Mouse (Mus musculus): ENCODE measurements around the gene Usp11. TPM values are rescaled to one million over a fixed set of nuclear protein-coding genes. Genes with fewer than 3 reads are reported as not detected.

Usp11 gene
- polyA plus RNA-seq, 1 experiment from 2014 or later, result 33.6 TPM

- H3K4me3 ChIP-seq (replicated peaks; ENCODE audit: low read length), result no peak overlapping the region
- no peaks in the 10 kb centered on the region for H3K36me3 ChIP-seq (ENCODE audit: control insufficient read depth, insufficient read depth, low read length)
- H3K27ac ChIP-seq (ENCODE audit: low read length), result no peak overlapping the region
- no peak for ATAC-seq (ENCODE audit: insufficient read depth, low FRiP score)
- 64% methylated on average over 4 of the region's 4 CpGs for WGBS
- H3K4me2 ChIP-seq (ENCODE audit: low read depth, low read length), result no peak overlapping the region
- H3K9ac ChIP-seq (ENCODE audit: low read length), result no peak overlapping the region
- H3K27me3 ChIP-seq (ENCODE audit: control insufficient read depth, insufficient read depth, low read length), result no peaks in the 10 kb centered on the region
- H3K4me1 ChIP-seq (ENCODE audit: control insufficient read depth, insufficient read depth, low read length), result no peaks in the 10 kb centered on the region
- H3K9me3 ChIP-seq (replicated peaks; ENCODE audit: control insufficient read depth, low read length), result no peaks in the 10 kb centered on the region
Observed at GRCm38 (mm10) chrX:20736479-20736878, 32.8 kb downstream of the Usp11 start.

DNA sequence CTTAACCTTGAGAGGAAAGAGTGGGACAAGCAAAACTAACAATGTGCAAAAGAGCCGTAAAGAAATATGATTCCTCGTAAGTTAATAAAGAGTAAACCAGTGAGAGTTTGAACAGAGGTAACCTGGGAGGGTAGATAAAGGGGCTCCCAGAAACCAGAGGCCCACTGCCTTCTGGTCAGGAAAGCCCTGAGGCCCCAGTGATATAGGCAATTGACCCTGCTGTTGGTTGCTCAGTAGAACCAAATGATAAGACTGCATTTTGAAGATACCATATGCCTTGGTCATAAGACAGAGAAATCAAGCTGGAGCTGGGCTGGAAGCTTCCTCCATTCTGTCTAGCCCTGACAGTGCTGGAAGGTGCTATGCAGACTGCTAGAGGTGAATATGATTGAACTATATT lies 45.1 kb downstream of the Usp11 start:
- Histone ChIP-seq H3K9me3 (replicated peaks; ENCODE audit: control insufficient read depth, low read length) (no peaks in the 10 kb centered on the region), H3K4me1 (ENCODE audit: control insufficient read depth, insufficient read depth, low read length) (no peaks in the 10 kb centered on the region), H3K36me3 (ENCODE audit: control insufficient read depth, insufficient read depth, low read length) (no peaks in the 10 kb centered on the region), H3K9ac (ENCODE audit: low read length) (no peak overlapping the region), H3K4me3 (replicated peaks; ENCODE audit: low read length) (no peak overlapping the region), H3K4me2 (ENCODE audit: low read depth, low read length) (no peak overlapping the region), H3K27ac (ENCODE audit: low read length) (no peak overlapping the region), H3K27me3 (ENCODE audit: control insufficient read depth, insufficient read depth, low read length) (no peaks in the 10 kb centered on the region)
- 77% methylated on average over 2 of the region's 2 CpGs for WGBS
- no peak for ATAC-seq (ENCODE audit: insufficient read depth, low FRiP score)

- Histone ChIP-seq H3K27me3 (ENCODE audit: control insufficient read depth, insufficient read depth, low read length) (no peaks in the 10 kb centered on the region), H3K27ac (ENCODE audit: low read length) (no peak overlapping the region), H3K36me3 (ENCODE audit: control insufficient read depth, insufficient read depth, low read length) (no peaks in the 10 kb centered on the region), H3K4me1 (ENCODE audit: control insufficient read depth, insufficient read depth, low read length) (no peaks in the 10 kb centered on the region), H3K9ac (ENCODE audit: low read length) (no peak overlapping the region), H3K4me2 (ENCODE audit: low read depth, low read length) (no peak overlapping the region), H3K4me3 (replicated peaks; ENCODE audit: low read length) (no peak overlapping the region), H3K9me3 (replicated peaks; ENCODE audit: control insufficient read depth, low read length) (no peaks in the 10 kb centered on the region)
- WGBS, result 73% methylated on average over 4 of the region's 4 CpGs
- ATAC-seq (ENCODE audit: insufficient read depth, low FRiP score), result no peak
Observed at GRCm38 (mm10) chrX:20761201-20761600, 57.5 kb downstream of the Usp11 start.

Other genes starting within 250 kb of the Usp11 start
- gene Rgn, start 154.1 kb upstream of the Usp11 start, polyA plus RNA-seq (2015; fragmentation: Nextera tagmentation; extraction: Ambion mirVana), result 14.5 and 17.7 TPM in 2 replicates
- 52.7 and 53.6 TPM in 2 replicates for gene Rbm10, start 86.4 kb upstream of the Usp11 start, polyA plus RNA-seq (2015; fragmentation: Nextera tagmentation; extraction: Ambion mirVana)
- gene Ndufb11, start 86.3 kb upstream of the Usp11 start, polyA plus RNA-seq (2015; fragmentation: Nextera tagmentation; extraction: Ambion mirVana), result 222 and 251 TPM in 2 replicates
- 201 and 206 TPM in 2 replicates for gene Uba1, start 45.6 kb upstream of the Usp11 start, polyA plus RNA-seq (2015; fragmentation: Nextera tagmentation; extraction: Ambion mirVana)
- 73.6 and 77.1 TPM in 2 replicates for gene Cdk16, start 16.0 kb upstream of the Usp11 start, polyA plus RNA-seq (2015; fragmentation: Nextera tagmentation; extraction: Ambion mirVana)
- gene Araf, start 93.9 kb downstream of the Usp11 start, polyA plus RNA-seq (2015; fragmentation: Nextera tagmentation; extraction: Ambion mirVana), result 121 TPM in 2 replicates
- 18.8 and 19.3 TPM in 2 replicates for gene Timp1, start 166.3 kb downstream of the Usp11 start, polyA plus RNA-seq (2015; fragmentation: Nextera tagmentation; extraction: Ambion mirVana)
- 0.87 and 1.1 TPM in 2 replicates for gene Syn1, start 217.1 kb downstream of the Usp11 start, polyA plus RNA-seq (2015; fragmentation: Nextera tagmentation; extraction: Ambion mirVana)
- gene Cfp, start 227.6 kb downstream of the Usp11 start, polyA plus RNA-seq (2015; fragmentation: Nextera tagmentation; extraction: Ambion mirVana), result 9.2 and 10.9 TPM in 2 replicates
- gene Elk1, start 246.7 kb downstream of the Usp11 start, polyA plus RNA-seq (2015; fragmentation: Nextera tagmentation; extraction: Ambion mirVana), result 9.8 and 10.7 TPM in 2 replicates